Mouse (Mus musculus): ENCODE measurements around the gene Pou3f3. TPM values are rescaled to one million over a fixed set of nuclear protein-coding genes. Genes with fewer than 3 reads are reported as not detected.

The Pou3f3 gene
- polyA plus RNA-seq, 1 experiment = not detected

- H3K27me3 ChIP-seq (ENCODE audit: control insufficient read depth, insufficient read depth, insufficient read length) = peaks cover 49% of the 10 kb centered on the region
- H3K4me3 ChIP-seq = no peak overlapping the region
- no peaks in the 10 kb centered on the region for H3K79me2 ChIP-seq (ENCODE audit: control insufficient read depth, insufficient read depth)
- TF ChIP-seq E2F4 (IDR thresholded peaks at IDR 0.05; ENCODE audit: insufficient read depth) (no peak), REST (IDR thresholded peaks at IDR 0.05; ENCODE audit: insufficient read depth, insufficient read length) (no peak), USF1 (IDR thresholded peaks at IDR 0.05; ENCODE audit: low read depth) (no peak), POLR2A (IDR thresholded peaks at IDR 0.05; ENCODE audit: insufficient read length, low read depth) (no peak), MAX (IDR thresholded peaks at IDR 0.05; ENCODE audit: low read depth) (no peak), TCF12 (IDR thresholded peaks at IDR 0.05; ENCODE audit: insufficient read depth, poor library complexity, severe bottlenecking) (no peak), CEBPB (IDR thresholded peaks at IDR 0.05; ENCODE audit: insufficient read depth, poor library complexity, severe bottlenecking) (no peak), POLR2AphosphoS2 (IDR thresholded peaks at IDR 0.05; ENCODE audit: insufficient read length, low read depth) (no peak), SRF (IDR thresholded peaks at IDR 0.05; ENCODE audit: control insufficient read depth, insufficient read length, low read depth) (no peak), MYOD1 (IDR thresholded peaks at IDR 0.05; ENCODE audit: control insufficient read depth in 1 of 3, insufficient read length in 2 of 3, low read depth in 2 of 3) (no peak), MYOG (IDR thresholded peaks at IDR 0.05; ENCODE audit: control insufficient read depth in 1 of 3, insufficient read depth in 1 of 3, insufficient read length in 2 of 3, low read depth in 2 of 3) (no peak), TCF3 (IDR thresholded peaks at IDR 0.05; ENCODE audit: insufficient read length, low read depth) (no peak)
- H3ac ChIP-seq (ENCODE audit: control insufficient read depth, insufficient read length) = no peak overlapping the region
- no peak overlapping the region for H3K4me2 ChIP-seq (ENCODE audit: low read depth)
- no peaks in the 10 kb centered on the region for H3K36me3 ChIP-seq (ENCODE audit: control insufficient read depth, insufficient read depth)
Observed at GRCm38 (mm10) chr1:42700815-42701214, 5.2 kb downstream of the Pou3f3 start.

GRCm38 (mm10) chr1:42701833-42702611 lies 6.5 kb downstream of the Pou3f3 start:
- Histone ChIP-seq H3K27me3 (ENCODE audit: control insufficient read depth, insufficient read depth, insufficient read length) (peaks cover 48% of the 10 kb centered on the region), H3K79me2 (ENCODE audit: control insufficient read depth, insufficient read depth) (no peaks in the 10 kb centered on the region), H3K36me3 (ENCODE audit: control insufficient read depth, insufficient read depth) (no peaks in the 10 kb centered on the region), H3K4me2 (ENCODE audit: low read depth) (no peak overlapping the region), H3K4me3 (no peak overlapping the region), H3ac (ENCODE audit: control insufficient read depth, insufficient read length) (no peak overlapping the region)
- TF ChIP-seq CEBPB (IDR thresholded peaks at IDR 0.05; ENCODE audit: insufficient read depth, poor library complexity, severe bottlenecking) = no peak
- TF ChIP-seq POLR2A (IDR thresholded peaks at IDR 0.05; ENCODE audit: insufficient read length, low read depth) = no peak
- TF ChIP-seq POLR2AphosphoS2 (IDR thresholded peaks at IDR 0.05; ENCODE audit: insufficient read length, low read depth) = no peak
- TF ChIP-seq TCF12 (IDR thresholded peaks at IDR 0.05; ENCODE audit: insufficient read depth, poor library complexity, severe bottlenecking) = no peak
- no peak for TF ChIP-seq MYOG (IDR thresholded peaks at IDR 0.05; ENCODE audit: control insufficient read depth in 1 of 3, insufficient read depth in 1 of 3, insufficient read length in 2 of 3, low read depth in 2 of 3)
- no peak for TF ChIP-seq USF1 (IDR thresholded peaks at IDR 0.05; ENCODE audit: low read depth)
- no peak for TF ChIP-seq E2F4 (IDR thresholded peaks at IDR 0.05; ENCODE audit: insufficient read depth)
- TF ChIP-seq REST (IDR thresholded peaks at IDR 0.05; ENCODE audit: insufficient read depth, insufficient read length) = no peak
- TF ChIP-seq MYOD1 (IDR thresholded peaks at IDR 0.05; ENCODE audit: control insufficient read depth in 1 of 3, insufficient read length in 2 of 3, low read depth in 2 of 3) = no peak
- TF ChIP-seq SRF (IDR thresholded peaks at IDR 0.05; ENCODE audit: control insufficient read depth, insufficient read length, low read depth) = no peak
- no peak for TF ChIP-seq MAX (IDR thresholded peaks at IDR 0.05; ENCODE audit: low read depth)
- TF ChIP-seq TCF3 (IDR thresholded peaks at IDR 0.05; ENCODE audit: insufficient read length, low read depth) = no peak

- H3K4me3 ChIP-seq = no peak overlapping the region
- TF ChIP-seq MYOD1 (IDR thresholded peaks at IDR 0.05; ENCODE audit: control insufficient read depth in 1 of 3, insufficient read length in 2 of 3, low read depth in 2 of 3) (no peak), USF1 (IDR thresholded peaks at IDR 0.05; ENCODE audit: low read depth) (no peak), CEBPB (IDR thresholded peaks at IDR 0.05; ENCODE audit: insufficient read depth, poor library complexity, severe bottlenecking) (no peak), MYOG (IDR thresholded peaks at IDR 0.05; ENCODE audit: control insufficient read depth in 1 of 3, insufficient read depth in 1 of 3, insufficient read length in 2 of 3, low read depth in 2 of 3) (no peak), TCF3 (IDR thresholded peaks at IDR 0.05; ENCODE audit: insufficient read length, low read depth) (no peak), POLR2AphosphoS2 (IDR thresholded peaks at IDR 0.05; ENCODE audit: insufficient read length, low read depth) (no peak), REST (IDR thresholded peaks at IDR 0.05; ENCODE audit: insufficient read depth, insufficient read length) (no peak), SRF (IDR thresholded peaks at IDR 0.05; ENCODE audit: control insufficient read depth, insufficient read length, low read depth) (no peak), POLR2A (IDR thresholded peaks at IDR 0.05; ENCODE audit: insufficient read length, low read depth) (no peak), E2F4 (IDR thresholded peaks at IDR 0.05; ENCODE audit: insufficient read depth) (no peak), MAX (IDR thresholded peaks at IDR 0.05; ENCODE audit: low read depth) (no peak), TCF12 (IDR thresholded peaks at IDR 0.05; ENCODE audit: insufficient read depth, poor library complexity, severe bottlenecking) (no peak)
- H3K27me3 ChIP-seq (ENCODE audit: control insufficient read depth, insufficient read depth, insufficient read length) = peaks cover 46% of the 10 kb centered on the region
- no peaks in the 10 kb centered on the region for H3K79me2 ChIP-seq (ENCODE audit: control insufficient read depth, insufficient read depth)
- H3K36me3 ChIP-seq (ENCODE audit: control insufficient read depth, insufficient read depth) = no peaks in the 10 kb centered on the region
- no peak overlapping the region for H3K4me2 ChIP-seq (ENCODE audit: low read depth)
- H3ac ChIP-seq (ENCODE audit: control insufficient read depth, insufficient read length) = no peak overlapping the region
Observed at GRCm38 (mm10) chr1:42702984-42703383, 7.4 kb downstream of the Pou3f3 start.

GRCm38 (mm10) chr1:42703424-42703823 lies 7.9 kb downstream of the Pou3f3 start:
- Histone ChIP-seq H3K27me3 (ENCODE audit: control insufficient read depth, insufficient read depth, insufficient read length) (peaks cover 45% of the 10 kb centered on the region), H3K79me2 (ENCODE audit: control insufficient read depth, insufficient read depth) (no peaks in the 10 kb centered on the region), H3ac (ENCODE audit: control insufficient read depth, insufficient read length) (no peak overlapping the region), H3K4me2 (ENCODE audit: low read depth) (no peak overlapping the region), H3K4me3 (no peak overlapping the region), H3K36me3 (ENCODE audit: control insufficient read depth, insufficient read depth) (no peaks in the 10 kb centered on the region)
- TF ChIP-seq POLR2A (IDR thresholded peaks at IDR 0.05; ENCODE audit: insufficient read length, low read depth) (no peak), MYOD1 (IDR thresholded peaks at IDR 0.05; ENCODE audit: control insufficient read depth in 1 of 3, insufficient read length in 2 of 3, low read depth in 2 of 3) (no peak), TCF3 (IDR thresholded peaks at IDR 0.05; ENCODE audit: insufficient read length, low read depth) (no peak), TCF12 (IDR thresholded peaks at IDR 0.05; ENCODE audit: insufficient read depth, poor library complexity, severe bottlenecking) (no peak), CEBPB (IDR thresholded peaks at IDR 0.05; ENCODE audit: insufficient read depth, poor library complexity, severe bottlenecking) (no peak), MAX (IDR thresholded peaks at IDR 0.05; ENCODE audit: low read depth) (no peak), POLR2AphosphoS2 (IDR thresholded peaks at IDR 0.05; ENCODE audit: insufficient read length, low read depth) (no peak), SRF (IDR thresholded peaks at IDR 0.05; ENCODE audit: control insufficient read depth, insufficient read length, low read depth) (no peak), REST (IDR thresholded peaks at IDR 0.05; ENCODE audit: insufficient read depth, insufficient read length) (no peak), E2F4 (IDR thresholded peaks at IDR 0.05; ENCODE audit: insufficient read depth) (no peak)
